Mouse (Mus musculus): ENCODE measurements around the gene Cep164. TPM values are rescaled to one million over a fixed set of nuclear protein-coding genes. Genes with fewer than 3 reads are reported as not detected.
A peak's percentile ranks its signal among the peaks of the same experiment; 100 is the strongest.
"Not testable (repeated sequence)": the region's sequence is repeated elsewhere in the genome, so short reads cannot be mapped to it uniquely, and the experiment has no call there.

The Cep164 gene
- polyA plus RNA-seq, 1 experiment from 2014 or later: 13.0 TPM

- peaks cover 22% of the 10 kb centered on the region for H3K36me3 ChIP-seq
- WGBS: 52% methylated on average over 9 of the region's 9 CpGs
- H3K9me3 ChIP-seq: no peaks in the 10 kb centered on the region
- H3K4me1 ChIP-seq: peaks cover 43% of the 10 kb centered on the region
- no peak for ATAC-seq (ENCODE audit: extremely low read depth, insufficient number of reproducible peaks, low FRiP score, low TSS enrichment)
- H3K27me3 ChIP-seq (replicated peaks): no peaks in the 10 kb centered on the region
- peak overlapping the region; percentile 55 for H3K9ac ChIP-seq
- H3K27ac ChIP-seq (replicated peaks): peak overlapping the region; percentile 92
- no peak overlapping the region for H3K4me3 ChIP-seq
- peak overlapping the region; percentile 12 for H3K4me2 ChIP-seq
Measured at GRCm38 (mm10) chr9:45849528-45850408, 21.3 kb upstream of the Cep164 start.

DNA sequence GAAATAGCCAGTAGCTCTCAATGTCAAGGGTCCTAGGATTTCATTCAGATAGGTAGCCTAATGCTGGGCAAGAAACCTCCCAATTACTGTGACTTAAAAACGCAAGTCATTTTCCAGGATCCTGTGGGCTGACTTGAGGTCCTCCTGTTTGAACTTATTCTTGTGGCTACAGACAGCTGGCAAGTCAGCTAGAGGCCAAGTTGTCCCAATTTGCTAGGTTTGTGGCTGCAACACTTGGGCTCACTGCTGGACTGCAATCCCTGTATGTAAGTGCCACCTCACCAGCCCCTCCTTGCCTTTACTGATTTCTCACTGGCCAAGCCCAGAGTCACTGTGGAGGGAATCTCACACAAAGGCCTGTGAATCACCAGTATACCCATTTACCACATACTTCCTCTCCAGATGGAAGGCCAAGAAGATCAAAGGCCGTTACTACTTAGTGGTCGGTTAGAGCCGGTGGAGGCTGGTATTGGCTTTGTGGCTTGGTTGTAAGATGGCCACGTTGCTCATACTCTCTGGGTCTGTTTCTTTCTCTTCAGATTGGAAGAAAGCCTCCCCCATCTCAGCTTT is 18.5 kb upstream of the Cep164 start:
- Histone ChIP-seq H3K4me3 (no peak overlapping the region), H3K9me3 (no peaks in the 10 kb centered on the region), H3K4me1 (peaks cover 37% of the 10 kb centered on the region), H3K27me3 (replicated peaks) (no peaks in the 10 kb centered on the region), H3K27ac (replicated peaks) (no peak overlapping the region), H3K4me2 (no peak overlapping the region), H3K9ac (no peak overlapping the region), H3K36me3 (0 out of 2 replicates have a peak, but pooled peaks cover 3% of the 10 kb centered on the region)
- no peak for ATAC-seq (ENCODE audit: extremely low read depth, insufficient number of reproducible peaks, low FRiP score, low TSS enrichment)
- WGBS: 83% methylated on average over 5 of the region's 5 CpGs

DNA sequence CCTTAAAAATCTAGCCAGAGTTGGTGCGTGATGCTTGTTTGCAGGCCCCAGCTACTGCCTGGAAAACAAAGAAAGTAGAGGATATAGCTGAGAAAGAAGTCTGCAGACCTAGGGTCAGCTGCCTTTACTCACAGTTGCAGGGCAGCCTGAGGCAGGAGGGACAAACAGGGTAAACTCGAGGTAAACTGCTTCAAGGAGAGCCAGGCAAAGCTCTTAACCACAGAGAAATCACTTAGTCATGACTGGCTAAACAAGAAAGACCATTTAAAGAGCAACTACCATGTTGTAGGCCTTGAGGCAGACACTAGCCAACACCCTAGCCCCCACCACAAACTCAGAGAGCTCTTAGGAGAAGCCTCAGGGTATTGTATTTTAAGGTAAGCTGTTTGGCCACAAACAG is 17.7 kb upstream of the Cep164 start:
- not testable (repeated sequence) for ATAC-seq (ENCODE audit: extremely low read depth, insufficient number of reproducible peaks, low FRiP score, low TSS enrichment); H3K9me3 ChIP-seq; H3K4me2 ChIP-seq; H3K27ac ChIP-seq (replicated peaks); H3K27me3 ChIP-seq (replicated peaks); H3K4me3 ChIP-seq; H3K9ac ChIP-seq; H3K36me3 ChIP-seq
- H3K4me1 ChIP-seq: peaks cover 39% of the 10 kb centered on the region
- 67% methylated on average over 2 of the region's 2 CpGs for WGBS

GRCm38 (mm10) chr9:45845541-45845940 is 17.1 kb upstream of the Cep164 start:
- no peak overlapping the region for H3K4me3 ChIP-seq
- peaks cover 39% of the 10 kb centered on the region for H3K4me1 ChIP-seq
- H3K9me3 ChIP-seq: no peaks in the 10 kb centered on the region
- H3K36me3 ChIP-seq: 0 out of 2 replicates have a peak, but pooled peaks cover 9% of the 10 kb centered on the region
- H3K27me3 ChIP-seq (replicated peaks): no peaks in the 10 kb centered on the region
- no peak overlapping the region for H3K4me2 ChIP-seq
- H3K27ac ChIP-seq (replicated peaks): no peak overlapping the region
- ATAC-seq (ENCODE audit: extremely low read depth, insufficient number of reproducible peaks, low FRiP score, low TSS enrichment): no peak
- WGBS: 83% methylated on average over 3 of the region's 3 CpGs
- no peak overlapping the region for H3K9ac ChIP-seq

DNA sequence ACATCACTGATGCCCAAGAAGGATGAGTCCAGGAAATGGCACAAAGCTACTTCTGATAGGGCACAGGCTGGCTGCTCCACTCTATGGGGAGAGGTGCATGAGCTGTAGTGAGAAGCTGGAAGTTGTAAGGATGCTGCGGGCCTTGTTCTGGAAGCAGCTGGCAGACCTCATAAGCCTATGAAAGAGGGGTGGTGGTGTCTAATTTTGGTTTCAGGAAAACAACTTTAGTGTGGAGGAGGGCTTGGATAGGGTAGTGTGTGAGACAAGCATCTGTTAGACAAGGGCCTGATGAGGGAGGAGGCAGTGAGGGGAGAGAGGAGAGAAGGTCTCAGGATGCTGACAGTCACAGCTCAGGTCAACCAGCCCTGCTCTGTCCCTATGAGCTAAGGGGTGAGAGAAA is 15.3 kb upstream of the Cep164 start:
- WGBS: 88% methylated on average over 1 of the region's 1 CpGs
- Histone ChIP-seq H3K9ac (no peak overlapping the region), H3K4me3 (no peak overlapping the region), H3K27me3 (replicated peaks) (no peaks in the 10 kb centered on the region), H3K9me3 (no peaks in the 10 kb centered on the region), H3K4me2 (no peak overlapping the region), H3K36me3 (0 out of 2 replicates have a peak, but pooled peaks cover 9% of the 10 kb centered on the region), H3K4me1 (peaks cover 38% of the 10 kb centered on the region), H3K27ac (replicated peaks) (no peak overlapping the region)
- no peak for ATAC-seq (ENCODE audit: extremely low read depth, insufficient number of reproducible peaks, low FRiP score, low TSS enrichment)

DNA sequence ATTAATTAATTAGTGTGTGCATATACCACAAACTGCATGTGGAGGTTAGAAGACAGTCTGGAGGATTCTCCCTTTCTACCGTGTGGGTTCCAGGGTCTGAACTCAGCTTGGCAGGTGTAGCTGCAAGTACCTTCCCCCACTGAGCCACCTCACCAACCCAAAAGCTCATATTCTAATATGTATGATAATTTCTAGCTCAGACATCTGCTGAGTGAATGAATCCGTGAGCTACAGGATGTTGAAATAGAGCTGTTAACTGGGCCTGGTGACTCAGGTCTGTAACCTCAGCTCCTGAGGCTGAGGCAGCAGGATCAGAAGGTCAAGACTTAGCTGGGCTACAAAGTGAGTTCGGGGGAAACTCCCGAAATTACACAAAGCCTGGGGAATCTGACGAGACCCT is 14.5 kb upstream of the Cep164 start:
- Histone ChIP-seq H3K9me3 (no peaks in the 10 kb centered on the region), H3K9ac (no peak overlapping the region), H3K36me3 (0 out of 2 replicates have a peak, but pooled peaks cover 9% of the 10 kb centered on the region), H3K27me3 (replicated peaks) (no peaks in the 10 kb centered on the region), H3K27ac (replicated peaks) (no peak overlapping the region), H3K4me2 (no peak overlapping the region), H3K4me3 (no peak overlapping the region), H3K4me1 (peaks cover 33% of the 10 kb centered on the region)
- no peak for ATAC-seq (ENCODE audit: extremely low read depth, insufficient number of reproducible peaks, low FRiP score, low TSS enrichment)
- WGBS: 74% methylated on average over 5 of the region's 5 CpGs

DNA sequence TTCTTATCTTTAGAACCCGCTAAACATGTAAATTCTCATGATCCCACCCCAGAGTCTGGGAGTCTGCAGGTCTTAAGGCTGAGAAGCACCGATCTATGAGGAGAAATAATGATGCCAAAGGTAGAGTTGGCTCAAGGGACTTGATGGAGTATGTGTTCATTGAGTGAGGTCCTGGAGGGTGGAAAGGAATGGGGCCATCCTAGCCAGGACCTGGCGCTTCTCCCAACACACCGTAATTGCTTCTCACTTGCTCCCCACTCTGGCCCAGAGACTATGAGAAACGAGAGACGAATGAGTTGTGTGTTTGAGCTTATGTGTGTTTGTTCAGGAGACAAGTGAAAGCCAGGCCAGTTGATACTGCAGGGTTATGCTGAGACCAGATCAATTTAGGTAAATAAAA is 13.0 kb upstream of the Cep164 start:
- Histone ChIP-seq H3K9ac (no peak overlapping the region), H3K36me3 (0 out of 2 replicates have a peak, but pooled peaks cover 6% of the 10 kb centered on the region), H3K4me3 (no peak overlapping the region), H3K27me3 (replicated peaks) (no peaks in the 10 kb centered on the region), H3K27ac (replicated peaks) (no peak overlapping the region), H3K9me3 (no peaks in the 10 kb centered on the region), H3K4me2 (0 out of 2 replicates have a peak overlapping the region, but pooled peaks have one; percentile 98), H3K4me1 (peaks cover 35% of the 10 kb centered on the region)
- WGBS: 73% methylated on average over 6 of the region's 6 CpGs
- no peak for ATAC-seq (ENCODE audit: extremely low read depth, insufficient number of reproducible peaks, low FRiP score, low TSS enrichment)

- no peaks in the 10 kb centered on the region for H3K9me3 ChIP-seq
- H3K27ac ChIP-seq (replicated peaks): 0 out of 2 replicates have a peak overlapping the region, but pooled peaks have one; percentile 6
- peaks cover 35% of the 10 kb centered on the region for H3K4me1 ChIP-seq
- H3K4me2 ChIP-seq: peak overlapping the region; percentile 98
- peak overlapping the region; percentile 92 for H3K9ac ChIP-seq
- no peaks in the 10 kb centered on the region for H3K27me3 ChIP-seq (replicated peaks)
- 0 out of 2 replicates have a peak, but pooled peaks cover 6% of the 10 kb centered on the region for H3K36me3 ChIP-seq
- no peak for ATAC-seq (ENCODE audit: extremely low read depth, insufficient number of reproducible peaks, low FRiP score, low TSS enrichment)
- 27% methylated on average over 5 of the region's 5 CpGs for WGBS
- peak overlapping the region; percentile 95 for H3K4me3 ChIP-seq
Measured at GRCm38 (mm10) chr9:45840331-45840730, 11.8 kb upstream of the Cep164 start.

GRCm38 (mm10) chr9:45839982-45840300 is 11.4 kb upstream of the Cep164 start:
- Histone ChIP-seq H3K27ac (replicated peaks) (0 out of 2 replicates have a peak overlapping the region, but pooled peaks have one; percentile 6), H3K9me3 (no peaks in the 10 kb centered on the region), H3K4me2 (peak overlapping the region; percentile 98), H3K27me3 (replicated peaks) (no peaks in the 10 kb centered on the region), H3K36me3 (0 out of 2 replicates have a peak, but pooled peaks cover 6% of the 10 kb centered on the region), H3K4me3 (peak overlapping the region; percentile 95), H3K9ac (peak overlapping the region; percentile 92), H3K4me1 (peaks cover 35% of the 10 kb centered on the region)
- 50% methylated on average over 7 of the region's 7 CpGs for WGBS
- ATAC-seq (ENCODE audit: extremely low read depth, insufficient number of reproducible peaks, low FRiP score, low TSS enrichment): no peak

DNA sequence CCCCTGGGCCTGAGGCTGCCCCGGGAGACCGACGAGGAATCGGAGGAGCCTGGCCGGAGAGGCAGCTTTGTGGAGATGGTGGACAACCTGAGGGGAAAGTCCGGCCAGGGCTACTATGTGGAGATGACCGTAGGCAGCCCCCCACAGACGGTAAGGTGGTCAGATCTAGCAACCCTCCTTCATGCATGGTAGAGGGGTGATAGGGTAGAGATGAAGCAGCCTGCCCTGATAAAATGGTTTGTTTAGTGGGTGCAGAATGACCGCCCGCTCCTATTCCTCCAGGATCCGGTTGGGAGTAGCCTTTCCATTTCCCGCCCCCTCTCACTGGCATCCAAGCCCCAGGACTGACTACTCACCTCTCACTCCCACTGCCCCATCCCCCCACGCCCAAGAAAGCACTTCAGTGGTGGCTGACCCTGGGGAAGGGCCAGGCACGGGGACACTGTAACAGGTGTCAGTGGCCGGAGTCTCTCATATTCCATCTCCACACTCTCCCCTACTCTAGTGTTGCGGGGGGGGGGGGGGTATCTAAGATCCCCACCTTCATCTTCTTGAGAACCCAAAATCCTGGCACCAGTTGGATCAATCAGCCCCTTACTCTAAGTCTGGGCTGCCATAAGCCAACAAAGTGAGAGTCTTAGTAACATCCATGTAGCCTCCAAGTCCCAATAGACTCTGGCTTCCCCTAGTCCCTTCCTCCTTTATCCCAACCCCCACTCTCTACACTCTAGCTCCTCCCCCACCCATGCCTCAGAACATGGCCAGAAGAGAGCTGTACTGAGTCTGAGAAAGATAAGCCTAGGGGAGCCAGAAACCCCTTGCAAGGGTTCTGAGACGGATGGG is 10.9 kb upstream of the Cep164 start:
- Histone ChIP-seq H3K4me3 (peak overlapping the region; percentile 95), H3K36me3 (0 out of 2 replicates have a peak, but pooled peaks cover 6% of the 10 kb centered on the region), H3K27me3 (replicated peaks) (no peaks in the 10 kb centered on the region), H3K4me2 (peak overlapping the region; percentile 98), H3K9ac (peak overlapping the region; percentile 92), H3K27ac (replicated peaks) (peak overlapping the region; percentile 67), H3K9me3 (no peaks in the 10 kb centered on the region), H3K4me1 (peaks cover 35% of the 10 kb centered on the region)
- 6% methylated on average over 17 of the region's 17 CpGs for WGBS
- ATAC-seq (ENCODE audit: extremely low read depth, insufficient number of reproducible peaks, low FRiP score, low TSS enrichment): no peak
